Mouse (Mus musculus): ENCODE data around the gene Cdk17. TPM values are rescaled to one million over a fixed set of nuclear protein-coding genes. Genes with fewer than 3 reads are reported as not detected.

Cdk17 gene
- total RNA-seq, 2 experiments from 2014 or later: 176 to 210 TPM

- no peak for DNase-seq (ENCODE audit: extremely low spot score in 1 of 2, low spot score in 1 of 2)
Measured at GRCm38 (mm10) chr10:93253156-93253555, 92.5 kb downstream of the Cdk17 start.

- peak in 1 of 2 experiments; percentile 38 for DNase-seq (ENCODE audit: extremely low spot score in 1 of 2, low spot score in 1 of 2)
Measured at GRCm38 (mm10) chr10:93255294-93255693, 94.6 kb downstream of the Cdk17 start.

- DNase-seq (ENCODE audit: extremely low spot score in 1 of 2, low spot score in 1 of 2): no peak
Measured at GRCm38 (mm10) chr10:93259826-93260225, 99.2 kb downstream of the Cdk17 start.

- no peak for DNase-seq (ENCODE audit: extremely low spot score in 1 of 2, low spot score in 1 of 2)
Measured at GRCm38 (mm10) chr10:93261132-93261980, 100.7 kb downstream of the Cdk17 start.

- no peak for DNase-seq (ENCODE audit: extremely low spot score in 1 of 2, low spot score in 1 of 2)
Measured at GRCm38 (mm10) chr10:93261981-93262499, 101.4 kb downstream of the Cdk17 start.

- no peak for DNase-seq (ENCODE audit: extremely low spot score in 1 of 2, low spot score in 1 of 2)
Measured at GRCm38 (mm10) chr10:93263431-93263830, 102.8 kb downstream of the Cdk17 start.

GRCm38 (mm10) chr10:93264001-93264400, 103.3 kb downstream of the Cdk17 start:
- DNase-seq (ENCODE audit: extremely low spot score in 1 of 2, low spot score in 1 of 2): no peak

- no peak for DNase-seq (ENCODE audit: extremely low spot score in 1 of 2, low spot score in 1 of 2)
Measured at GRCm38 (mm10) chr10:93265833-93266232, 105.2 kb downstream of the Cdk17 start.

- no peak for DNase-seq (ENCODE audit: extremely low spot score in 1 of 2, low spot score in 1 of 2)
Measured at GRCm38 (mm10) chr10:93266521-93266920, 105.8 kb downstream of the Cdk17 start.

- no peak for DNase-seq (ENCODE audit: extremely low spot score in 1 of 2, low spot score in 1 of 2)
Measured at GRCm38 (mm10) chr10:93267509-93267908, 106.8 kb downstream of the Cdk17 start.

- DNase-seq (ENCODE audit: extremely low spot score in 1 of 2, low spot score in 1 of 2): no peak
Measured at GRCm38 (mm10) chr10:93268339-93268738, 107.7 kb downstream of the Cdk17 start.

- no peak for DNase-seq (ENCODE audit: extremely low spot score in 1 of 2, low spot score in 1 of 2)
Measured at GRCm38 (mm10) chr10:93269744-93270143, 109.1 kb downstream of the Cdk17 start.

- DNase-seq (ENCODE audit: extremely low spot score in 1 of 2, low spot score in 1 of 2): no peak
Measured at GRCm38 (mm10) chr10:93270889-93271460, 110.3 kb downstream of the Cdk17 start.

GRCm38 (mm10) chr10:93271831-93272230, 111.2 kb downstream of the Cdk17 start:
- no peak for DNase-seq (ENCODE audit: extremely low spot score in 1 of 2, low spot score in 1 of 2)

- no peak for DNase-seq (ENCODE audit: extremely low spot score in 1 of 2, low spot score in 1 of 2)
Measured at GRCm38 (mm10) chr10:93272986-93273982, 112.6 kb downstream of the Cdk17 start.

- DNase-seq (ENCODE audit: extremely low spot score in 1 of 2, low spot score in 1 of 2): no peak
Measured at GRCm38 (mm10) chr10:93274277-93274696, 113.6 kb downstream of the Cdk17 start.

GRCm38 (mm10) chr10:93275212-93276136, 114.8 kb downstream of the Cdk17 start:
- DNase-seq (ENCODE audit: extremely low spot score in 1 of 2, low spot score in 1 of 2): peak; percentile 65 to 76

- DNase-seq (ENCODE audit: extremely low spot score in 1 of 2, low spot score in 1 of 2): peak in 1 of 2 experiments; percentile 63
Measured at GRCm38 (mm10) chr10:93276349-93276763, 115.7 kb downstream of the Cdk17 start.

- DNase-seq (ENCODE audit: extremely low spot score in 1 of 2, low spot score in 1 of 2): no peak
Measured at GRCm38 (mm10) chr10:93276857-93277256, 116.2 kb downstream of the Cdk17 start.
